Mouse (Mus musculus) ES-Bruce4 (cell line): ENCODE results near the gene Psmg1.
"Not testable (repeated sequence)": the region's sequence is repeated elsewhere in the genome, so short reads cannot be mapped to it uniquely, and the experiment has no call there.

Experiments used
- CTCF ChIP-seq: IDR thresholded peaks from one replicate; pipeline ENCODE4 v1.8.1; 2011; ENCODE audit warnings: low read depth, low read length
- EP300 ChIP-seq: IDR thresholded peaks from 2 replicates; pipeline ENCODE4 v1.6.1; 2011; ENCODE audit warnings: low read depth, low read length; ENCODE audit not compliant: insufficient read depth
- POLR2A ChIP-seq: IDR thresholded peaks from one replicate; pipeline ENCODE4 v1.8.1; 2011; ENCODE audit warnings: low read length; ENCODE audit not compliant: insufficient read depth

DNA sequence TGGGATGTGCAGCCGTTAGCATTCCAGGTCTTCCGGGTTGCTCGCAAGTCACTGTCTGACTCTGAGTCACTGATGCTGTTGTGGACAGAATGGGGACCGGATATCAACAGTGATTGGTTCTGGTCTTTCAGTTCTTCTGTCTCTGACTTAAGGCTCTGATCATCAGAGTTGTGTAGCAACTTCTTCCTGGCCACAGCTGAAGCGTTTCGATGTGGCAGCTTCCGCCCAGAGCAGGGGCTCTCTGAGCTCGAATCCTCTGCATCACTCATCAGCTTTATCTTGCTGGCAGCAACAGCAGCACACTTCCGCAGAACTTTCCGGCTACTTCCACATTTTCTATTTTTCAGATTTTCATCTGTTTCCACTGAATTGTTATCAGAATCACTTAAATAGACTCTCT lies 18.4 kb upstream of the Psmg1 start:
- TF ChIP-seq POLR2A, EP300, CTCF: not testable (repeated sequence)
